Comparison of ENCODE assay signal across 22 mouse cellular contexts in genomic region chr13:64530139-64530538, GRCm38 (mm10). TPM values are rescaled to one million over a fixed set of nuclear protein-coding genes. Genes with fewer than 3 reads are reported as not detected.
"Had no signal": no experiment of that assay in that cellular context is flagged by ENCODE, and none has a peak within 500 bp of the region (broad histone marks: within the 10 kb centered on the region; RNA-seq: fewer than 3 reads in every experiment).

No protein-coding gene starts in this region.

- H3K36me3 ChIP-seq: kidney, embryonic 15.5 days; limb, embryonic 10.5 days had no signal

- H3K27ac ChIP-seq: kidney, embryonic 15.5 days; left cerebral cortex, adult 2 months; limb, embryonic 10.5 days; macrophage had no signal

- H3K4me1 ChIP-seq: kidney, embryonic 15.5 days; limb, embryonic 10.5 days; megakaryocyte, embryonic 14.5 days had no signal

- H3K4me3 ChIP-seq: kidney, embryonic 15.5 days; left cerebral cortex, adult 2 months; limb, embryonic 10.5 days; megakaryocyte, embryonic 14.5 days had no signal

- H3K9ac ChIP-seq: kidney, embryonic 15.5 days; lung, embryonic 14.5 days had no signal

- H3K27me3 ChIP-seq: kidney, embryonic 15.5 days; megakaryocyte, embryonic 14.5 days had no signal

- ATAC-seq: intestine, embryonic 16.5 days had no signal

- DNase-seq: kidney, adult 2 months; kidney, postnatal 25 days; lung, embryonic 14.5 days; lung, postnatal 14 days; right cerebral cortex, adult 18-20 months; spleen, adult 18-20 months; thymus, adult 18-20 months; thymus, postnatal 14 days had no signal

- H3K4me2 ChIP-seq: kidney, embryonic 15.5 days; liver, embryonic 11.5 days; lung, embryonic 14.5 days; midbrain, embryonic 11.5 days had no signal

- H3K9me3 ChIP-seq: kidney, embryonic 15.5 days; limb, embryonic 10.5 days; megakaryocyte, embryonic 14.5 days had no signal

RNA-seq across cellular contexts. Expression of gene Fam240b, which starts 32.5 kb away (rescaled TPM):
- total RNA-seq: layer of hippocampus, postnatal 25 days; left cerebral cortex, adult 2 months; left cerebral cortex, postnatal 14 days; monocyte, adult 5-6 weeks had no signal
- polyA plus RNA-seq: intestine, embryonic 16.5 days; kidney, adult 2 months; kidney, embryonic 15.5 days; limb, embryonic 10.5 days; limb, embryonic 14.5 days; liver, embryonic 11.5 days; liver, embryonic 16.5 days; lung, embryonic 14.5 days; macrophage; midbrain, embryonic 11.5 days; stomach, embryonic 14.5 days had no signal
